Mouse (Mus musculus) testis, postnatal 10 days (tissue): Measurements from ENCODE around the gene Mettl7a1.
"Not testable (repeated sequence)": the region's sequence is repeated elsewhere in the genome, so short reads cannot be mapped to it uniquely, and the experiment has no call there.

Experiments
- DNase-seq: peaks from one replicate; pipeline ENCODE4 v3.0.0; 2021; ENCODE audit warnings: low spot score

Mettl7a1 gene

DNA sequence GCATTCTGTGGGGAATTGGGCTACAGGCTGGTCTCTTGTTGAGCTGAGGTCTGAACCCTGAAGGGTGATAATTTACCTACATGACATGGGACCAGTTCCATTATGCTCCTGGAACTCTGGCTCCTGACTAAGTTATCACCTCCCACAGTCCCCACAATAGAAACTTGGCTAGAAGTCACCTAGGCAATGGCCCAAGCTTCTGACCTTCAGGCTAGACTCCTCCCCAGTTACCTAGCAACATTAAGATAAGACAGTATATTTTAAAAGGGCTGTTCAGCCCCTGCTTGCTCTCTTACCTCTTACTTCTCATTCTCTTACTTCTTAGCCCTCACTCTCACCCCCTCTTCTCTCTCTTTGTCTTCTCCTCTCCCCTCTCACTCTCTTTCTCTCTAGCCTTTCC, 41.5 kb downstream of the Mettl7a1 start:
- DNase-seq, result no peak

DNA sequence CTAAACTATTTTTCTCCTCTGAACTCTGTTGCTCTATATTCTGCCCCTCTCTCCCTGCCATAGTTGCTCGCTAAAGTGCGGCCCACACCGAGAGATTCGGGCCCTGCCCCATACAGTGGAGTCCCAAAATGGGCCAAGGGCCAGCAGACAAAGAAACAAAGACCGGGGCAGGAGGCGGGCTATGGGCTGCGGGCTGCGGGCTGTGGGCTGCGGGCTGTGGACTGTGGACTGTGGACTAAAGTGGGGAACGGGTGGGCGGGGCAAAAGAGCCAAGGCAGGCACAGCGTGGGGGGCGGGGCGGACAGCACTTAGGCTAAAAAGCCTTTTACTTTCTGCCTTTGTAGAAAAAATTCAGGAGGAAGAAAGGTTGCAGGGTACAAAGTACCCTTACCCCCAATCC, 42.8 kb downstream of the Mettl7a1 start:
- DNase-seq, result no peak

DNA sequence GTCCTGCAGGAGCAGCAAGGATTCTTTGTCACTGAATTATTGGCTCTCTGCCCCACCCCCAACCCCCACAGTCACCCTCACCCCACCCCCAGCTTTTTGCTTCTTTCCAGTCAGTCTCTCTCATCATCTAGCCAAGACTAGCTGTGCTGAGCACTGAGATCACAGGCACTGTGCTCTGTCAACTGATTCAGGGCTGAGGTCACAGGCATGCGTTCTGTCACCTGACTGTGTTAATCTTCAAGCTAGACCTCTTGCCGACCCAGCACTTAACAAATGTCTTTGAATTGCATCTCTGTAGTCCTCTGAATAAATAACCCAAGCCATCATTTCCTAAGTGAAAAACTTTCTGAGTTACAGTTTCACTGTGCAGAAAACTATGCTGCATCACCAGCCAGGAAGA, 45.6 kb downstream of the Mettl7a1 start:
- DNase-seq, result no peak

DNA sequence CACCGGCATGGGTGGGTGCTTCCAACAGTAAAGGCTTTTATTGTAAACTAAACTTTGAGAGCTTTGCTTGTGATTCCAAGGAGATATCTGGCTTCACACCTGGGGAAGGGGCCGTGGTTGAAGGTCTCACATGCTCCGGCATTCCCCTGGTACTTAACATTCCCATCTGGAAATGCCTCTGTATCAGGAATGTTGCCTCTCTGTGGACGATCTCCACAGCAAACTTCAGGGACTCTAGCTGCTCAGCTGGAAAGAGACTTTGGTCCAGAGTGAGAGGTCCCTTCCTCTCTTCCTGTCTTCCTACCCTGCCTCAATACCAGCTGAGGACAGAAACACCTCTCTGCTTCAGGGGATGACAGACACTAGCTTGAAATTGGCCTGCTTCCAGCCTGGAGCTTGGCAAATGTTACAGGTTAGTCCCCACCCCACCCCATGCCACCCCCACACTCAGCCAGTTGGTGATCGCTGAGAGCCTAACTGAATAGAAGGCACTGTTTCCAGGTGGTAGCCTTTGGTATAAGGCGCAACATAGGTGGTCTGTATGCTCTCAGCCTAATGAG, 47.6 kb downstream of the Mettl7a1 start:
- DNase-seq, result no peak

DNA sequence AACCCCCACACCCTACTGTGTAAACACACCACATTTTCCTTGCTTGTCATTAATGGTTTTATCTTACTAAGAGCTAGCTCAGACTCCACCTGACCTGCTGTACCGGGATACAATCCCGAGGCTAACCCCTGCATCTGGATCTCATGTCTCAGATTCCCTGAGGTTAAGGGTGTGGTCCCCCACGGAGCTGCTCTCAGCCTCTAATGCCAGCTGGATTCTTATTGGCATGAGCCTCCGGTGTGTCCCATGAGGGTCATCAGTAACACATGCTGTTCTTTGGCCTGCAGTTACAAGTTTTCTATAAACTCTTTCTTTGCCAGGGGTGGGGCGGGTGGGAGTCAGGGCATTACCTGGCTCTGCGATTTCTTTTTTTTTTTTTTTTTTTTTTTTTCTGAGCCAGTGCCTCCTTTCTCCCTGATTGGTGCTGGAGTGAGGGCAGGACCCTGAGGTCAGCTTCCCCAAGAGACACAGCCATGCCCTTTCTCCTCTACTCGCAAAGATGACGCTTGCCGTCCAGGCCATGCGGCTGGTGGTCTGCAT, 48.8 kb downstream of the Mettl7a1 start, which contains the start of the genes Methig1 and Mettl7a2:
TSS of gene Methig1 (plus strand) at position 439 of the 540 bp plus-strand sequence.
TSS of gene Mettl7a2 (plus strand) at position 490 of the 540 bp plus-strand sequence.
- no peak for DNase-seq

DNA sequence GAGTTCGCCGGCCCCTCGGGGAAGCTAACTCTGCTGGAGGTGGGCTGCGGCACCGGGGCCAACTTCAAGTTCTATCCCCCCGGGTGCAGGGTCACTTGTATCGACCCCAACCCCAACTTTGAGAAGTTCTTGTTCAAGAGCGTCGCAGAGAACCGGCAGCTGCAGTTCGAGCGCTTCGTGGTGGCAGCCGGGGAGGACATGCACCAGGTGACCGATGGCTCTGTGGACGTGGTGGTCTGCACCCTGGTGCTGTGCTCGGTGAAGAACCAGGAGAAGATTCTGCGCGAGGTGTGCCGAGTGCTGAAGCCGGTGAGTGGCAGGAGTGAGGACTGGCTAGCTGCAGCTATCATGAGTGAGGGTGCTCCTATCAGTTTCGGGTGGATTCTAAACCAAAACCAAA, 49.5 kb downstream of the Mettl7a1 start:
- not testable (repeated sequence) for DNase-seq

DNA sequence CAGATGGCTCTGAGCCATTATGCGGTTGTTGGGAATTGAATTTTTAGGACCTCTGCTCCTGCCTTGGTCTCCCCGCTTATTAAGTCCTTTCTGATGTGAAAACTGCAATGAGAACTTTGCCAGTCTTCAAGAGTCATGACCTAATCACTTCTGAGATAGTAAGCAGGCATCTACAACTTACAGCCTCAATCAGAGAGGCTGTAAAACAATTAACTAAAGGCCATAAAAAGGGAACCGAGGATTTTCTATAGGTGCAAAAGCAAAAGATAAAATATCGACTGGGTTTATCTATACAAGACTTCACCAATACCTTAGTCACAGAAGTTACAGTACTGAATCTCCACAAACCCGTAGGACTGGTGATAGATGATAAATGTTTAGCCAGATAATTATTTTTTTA, 51.9 kb downstream of the Mettl7a1 start:
- DNase-seq, result no peak

DNA sequence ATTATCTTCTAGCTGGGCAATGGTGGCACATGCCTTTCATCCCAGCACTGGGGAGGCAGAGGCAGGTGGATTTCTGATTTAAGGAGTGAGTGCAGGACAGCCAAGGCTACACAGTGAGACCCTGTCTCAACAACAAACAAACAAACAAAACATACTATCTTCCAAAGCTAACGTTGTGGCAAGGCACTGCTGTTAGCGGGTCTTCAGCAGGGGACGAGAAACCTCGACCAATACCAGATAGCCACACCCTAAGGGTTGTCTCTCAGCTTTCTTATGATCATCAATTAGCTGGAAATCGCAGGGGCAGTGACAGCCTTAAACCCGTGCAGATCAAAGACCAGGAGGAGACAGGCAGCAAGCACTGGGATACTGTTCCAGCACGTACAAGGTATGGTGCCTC, 60.3 kb downstream of the Mettl7a1 start, which contains the start of gene Higd1c:
TSS of gene Higd1c (plus strand) at position 301 of the 400 bp plus-strand sequence.
- no peak for DNase-seq

DNA sequence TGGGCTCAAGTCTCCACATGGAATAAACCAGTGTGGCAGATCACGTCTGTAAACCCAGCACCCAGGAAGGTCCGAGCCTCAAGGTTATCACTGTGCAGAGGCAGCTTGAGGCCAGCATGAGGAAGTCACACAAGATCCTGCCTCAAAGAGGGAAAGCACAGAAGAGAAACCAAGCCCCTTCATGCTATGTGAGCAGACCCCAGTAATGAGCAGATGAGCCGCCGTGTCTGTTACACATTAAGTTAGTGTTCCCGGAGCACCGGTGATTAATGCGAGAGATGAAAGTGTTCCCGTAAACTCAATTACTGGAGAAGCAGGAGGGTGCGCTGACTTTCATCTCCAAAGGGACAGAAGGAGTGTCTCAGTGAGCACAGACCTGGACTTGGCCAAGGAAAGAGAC, 62.0 kb downstream of the Mettl7a1 start:
- DNase-seq, result not testable (repeated sequence)

DNA sequence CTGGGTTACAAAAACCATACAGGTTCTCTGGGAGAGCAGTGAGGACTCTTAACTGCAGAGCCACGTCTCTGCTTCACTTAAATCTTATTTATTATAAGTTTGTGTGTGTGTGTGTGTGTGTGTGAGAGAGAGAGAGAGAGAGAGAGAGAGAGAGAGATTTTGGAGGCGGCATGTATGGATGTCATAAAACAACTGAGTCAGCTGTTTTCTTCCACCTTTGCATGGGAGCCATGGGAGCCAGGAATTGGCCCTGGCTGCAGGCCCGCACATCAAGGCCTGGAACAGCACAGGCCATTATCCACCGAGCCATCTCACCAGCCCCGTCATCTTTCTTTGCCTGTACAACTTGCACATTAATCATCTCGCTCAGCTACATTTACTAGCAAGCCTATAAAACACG, 63.2 kb downstream of the Mettl7a1 start:
- DNase-seq, result no peak

DNA sequence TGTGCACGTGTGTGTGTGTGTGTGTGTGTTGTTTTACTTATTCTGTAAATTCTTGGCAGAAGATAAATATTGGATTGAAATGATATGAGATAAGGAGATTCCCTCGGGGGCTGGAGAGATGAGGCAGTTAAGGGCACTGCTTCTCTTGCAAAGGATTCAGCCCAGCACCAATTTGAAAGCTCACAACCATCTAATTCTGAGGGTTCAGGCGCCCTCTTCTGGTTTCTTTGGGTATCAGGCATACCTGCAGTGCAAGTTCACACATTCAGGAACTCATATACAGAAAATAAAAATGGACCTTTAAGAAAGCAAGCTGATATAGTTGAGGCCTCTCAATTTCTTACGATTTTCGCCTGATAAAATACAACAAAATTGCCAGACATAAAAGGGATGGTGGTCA, 71.1 kb downstream of the Mettl7a1 start:
- peak; percentile 73 for DNase-seq

DNA sequence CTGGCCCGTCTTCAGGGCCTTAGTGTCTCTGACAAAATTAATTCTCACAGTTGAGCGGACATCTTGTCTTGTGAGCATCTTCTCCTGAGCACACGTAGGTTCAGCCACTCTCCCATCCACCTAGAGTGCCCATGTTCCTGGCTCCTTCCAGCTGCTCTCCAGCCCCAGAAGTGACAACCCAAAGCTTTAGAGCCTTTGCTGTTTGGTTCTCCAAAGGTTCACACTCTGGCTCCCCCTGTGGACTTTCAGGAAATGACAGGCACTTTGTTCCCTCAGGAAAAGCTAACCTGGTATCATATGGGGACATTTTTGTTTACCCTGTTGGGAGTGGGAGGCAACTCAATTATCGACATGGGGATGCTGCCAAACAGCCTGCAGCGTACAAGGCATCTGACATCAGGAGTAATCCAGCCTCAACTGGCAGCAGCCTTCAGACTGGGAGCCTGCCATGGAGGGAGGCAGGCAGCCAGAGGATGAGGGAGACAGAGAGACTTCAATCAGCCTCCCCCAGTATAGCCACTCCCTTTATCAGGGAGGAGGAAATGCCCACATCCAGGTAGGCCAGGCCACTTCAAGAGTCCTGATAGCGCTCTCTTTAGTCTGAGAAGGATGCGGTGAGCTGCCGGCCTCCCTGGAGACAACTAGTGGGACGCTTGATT, 74.0 kb downstream of the Mettl7a1 start:
- DNase-seq, result not testable (repeated sequence)
